Mouse (Mus musculus): ENCODE results near the gene Rnf39.

- TF ChIP-seq RCOR1 (IDR thresholded peaks at IDR 0.05; ENCODE audit: low read depth, low read length) (no peak), POLR2A (IDR thresholded peaks at IDR 0.05; ENCODE audit: control insufficient read depth in 1 of 2, insufficient read depth in 1 of 2, low read depth in 1 of 2, low read length in 2 of 2, poor library complexity in 1 of 2) (no peak), SIN3A (IDR thresholded peaks at IDR 0.05; ENCODE audit: low read length) (no peak), CHD1 (IDR thresholded peaks at IDR 0.05; ENCODE audit: low read depth, low read length) (no peak), CTCF (IDR thresholded peaks at IDR 0.05 in 2 of 3, conservative IDR thresholded peaks at IDR 0.05 in 1 of 3; ENCODE audit: control insufficient read depth in 1 of 3, insufficient read depth in 1 of 3, low read depth in 2 of 3, low read length in 3 of 3, poor library complexity in 1 of 3, severe bottlenecking in 1 of 3) (no peak), USF1 (IDR thresholded peaks at IDR 0.05; ENCODE audit: low read depth, low read length) (no peak), MAFK (IDR thresholded peaks at IDR 0.05; ENCODE audit: borderline replicate concordance, low read depth, low read length) (no peak), CHD2 (IDR thresholded peaks at IDR 0.05; ENCODE audit: low read length) (no peak), SMC3 (IDR thresholded peaks at IDR 0.05; ENCODE audit: low read depth, low read length) (no peak), GATA1 (IDR thresholded peaks at IDR 0.05; ENCODE audit: low read depth, low read length) (no peak), BHLHE40 (IDR thresholded peaks at IDR 0.05; ENCODE audit: borderline replicate concordance, low read depth, low read length) (no peak), RAD21 (IDR thresholded peaks at IDR 0.05; ENCODE audit: low read depth, low read length) (no peak), E2F4 (IDR thresholded peaks at IDR 0.05; ENCODE audit: borderline replicate concordance, low read depth, low read length) (no peak), JUND (IDR thresholded peaks at IDR 0.05; ENCODE audit: low read depth, low read length) (no peak)
Observed at GRCm38 (mm10) chr17:36971172-36971850, 28.6 kb downstream of the Rnf39 start.

Measured in MEL (cell line).